Mouse (Mus musculus) bone marrow macrophage, adult 2 months (primary cell): ENCODE results near the gene Hpd.

Experiments used
- CTCF ChIP-seq: IDR thresholded peaks from 2 replicates; pipeline ENCODE4 v1.5.1; 2012; ENCODE audit warnings: low read depth, mild to moderate bottlenecking, low read length, moderate library complexity
- POLR2A ChIP-seq: IDR thresholded peaks from 2 replicates; pipeline ENCODE4 v1.6.1; 2012; ENCODE audit warnings: mild to moderate bottlenecking, low read depth, low read length, borderline replicate concordance

DNA sequence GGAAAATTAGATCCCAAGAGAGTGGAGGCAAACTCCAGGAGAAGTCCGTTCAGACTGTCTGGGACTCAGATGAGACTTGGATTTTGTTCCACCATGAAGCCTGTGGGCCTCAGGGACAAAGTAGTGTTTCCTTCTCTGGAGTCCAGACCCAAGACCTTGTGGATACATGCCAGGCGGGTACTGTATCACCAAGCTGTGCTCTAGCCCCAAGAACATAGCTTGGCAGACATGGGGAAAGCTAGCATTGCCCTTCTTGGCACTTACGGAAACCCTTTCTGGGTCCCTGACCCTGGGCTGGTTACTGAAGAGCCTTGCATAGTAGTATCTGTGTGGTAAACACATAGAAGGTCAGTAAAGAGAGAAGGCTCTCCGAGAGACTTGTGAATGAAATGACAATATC lies 23.1 kb downstream of the Hpd start:
- TF ChIP-seq POLR2A, result no peak
- no peak for TF ChIP-seq CTCF
